Mouse (Mus musculus) testis, adult 2 months (tissue): Measurements from ENCODE around the gene Cdc42ep3.

Experiments used
- CTCF ChIP-seq: fragments of 200-500 bp; IDR thresholded peaks from 2 replicates; pipeline ENCODE4 v1.5.1; 2012; ENCODE audit warnings: low read depth, mild to moderate bottlenecking, inconsistent platforms, low read length, moderate library complexity; ENCODE audit not compliant: control insufficient read depth, insufficient read depth, insufficient replicate concordance
- POLR2A ChIP-seq: fragments of 200-500 bp; IDR thresholded peaks from 2 replicates; pipeline ENCODE4 v1.6.1; 2012; ENCODE audit warnings: low read depth, mild to moderate bottlenecking, inconsistent platforms, low read length, moderate library complexity; ENCODE audit not compliant: control insufficient read depth

- TF ChIP-seq CTCF (no peak), POLR2A (no peak)
These were observed 44.4 kb downstream of the Cdc42ep3 start for GRCm38 (mm10) chr17:79310465-79310864.
